Comparison of ENCODE assay signal across 13 mouse cellular contexts in genomic region chr11:118410479-118410878, GRCm38 (mm10). TPM values are rescaled to one million over a fixed set of nuclear protein-coding genes. Genes with fewer than 3 reads are reported as not detected.
"Had no signal": no experiment of that assay in that cellular context is flagged by ENCODE, and none has a peak within 500 bp of the region (broad histone marks: within the 10 kb centered on the region; RNA-seq: fewer than 3 reads in every experiment).

No protein-coding gene starts in this region.

- H3K27me3 ChIP-seq: limb, embryonic 13.5 days; midbrain, embryonic 12.5 days; neural tube, embryonic 13.5 days had no signal

- H3K9ac ChIP-seq: limb, embryonic 13.5 days; liver, embryonic 14.5 days; midbrain, embryonic 12.5 days; neural tube, embryonic 13.5 days had no signal

- H3K27ac ChIP-seq: layer of hippocampus, adult 2 months; limb, embryonic 13.5 days; liver, embryonic 14.5 days; midbrain, embryonic 12.5 days; neural tube, embryonic 13.5 days had no signal

- H3K4me1 ChIP-seq: limb, embryonic 13.5 days; midbrain, embryonic 12.5 days had no signal

- H3K9me3 ChIP-seq: limb, embryonic 13.5 days; midbrain, embryonic 12.5 days; neural tube, embryonic 13.5 days had no signal

- H3K4me2 ChIP-seq: limb, embryonic 13.5 days; midbrain, embryonic 12.5 days; neural tube, embryonic 13.5 days had no signal

- DNase-seq: left cerebral cortex, postnatal 4 days; lung, adult 18-20 months; lung, postnatal 4 days; right cerebral cortex, postnatal 14 days had no signal

- ATAC-seq: hindbrain, embryonic 16.5 days; inflammation-experienced regulatory T-cells, adult 6 months; midbrain, embryonic 16.5 days had no signal

- H3K4me3 ChIP-seq: layer of hippocampus, adult 2 months; limb, embryonic 13.5 days; midbrain, embryonic 12.5 days; neural tube, embryonic 13.5 days had no signal

RNA-seq across cellular contexts. Expression of gene C1qtnf1, which starts 17.5 kb away (rescaled TPM):
- total RNA-seq: megakaryocyte-erythroid progenitor cell, adult 5-6 weeks had no signal
- polyA plus RNA-seq: inflammation-experienced regulatory T-cells, adult 6 months had no signal
